Mouse (Mus musculus) lung, adult 2 months (tissue): ENCODE results near the gene Cdc20b.

Source experiments
- CTCF ChIP-seq: fragments of 200-500 bp; IDR thresholded peaks from 2 replicates; pipeline ENCODE4 v1.5.1; 2011; ENCODE audit warnings: mild to moderate bottlenecking, low read length, control low read depth; ENCODE audit not compliant: insufficient read depth
- POLR2A ChIP-seq: fragments of 200-500 bp; IDR thresholded peaks from 2 replicates; pipeline ENCODE4 v1.6.1; 2011; ENCODE audit warnings: low read depth, mild to moderate bottlenecking, control low read depth, low read length, borderline replicate concordance; ENCODE audit errors: extremely low read depth

DNA sequence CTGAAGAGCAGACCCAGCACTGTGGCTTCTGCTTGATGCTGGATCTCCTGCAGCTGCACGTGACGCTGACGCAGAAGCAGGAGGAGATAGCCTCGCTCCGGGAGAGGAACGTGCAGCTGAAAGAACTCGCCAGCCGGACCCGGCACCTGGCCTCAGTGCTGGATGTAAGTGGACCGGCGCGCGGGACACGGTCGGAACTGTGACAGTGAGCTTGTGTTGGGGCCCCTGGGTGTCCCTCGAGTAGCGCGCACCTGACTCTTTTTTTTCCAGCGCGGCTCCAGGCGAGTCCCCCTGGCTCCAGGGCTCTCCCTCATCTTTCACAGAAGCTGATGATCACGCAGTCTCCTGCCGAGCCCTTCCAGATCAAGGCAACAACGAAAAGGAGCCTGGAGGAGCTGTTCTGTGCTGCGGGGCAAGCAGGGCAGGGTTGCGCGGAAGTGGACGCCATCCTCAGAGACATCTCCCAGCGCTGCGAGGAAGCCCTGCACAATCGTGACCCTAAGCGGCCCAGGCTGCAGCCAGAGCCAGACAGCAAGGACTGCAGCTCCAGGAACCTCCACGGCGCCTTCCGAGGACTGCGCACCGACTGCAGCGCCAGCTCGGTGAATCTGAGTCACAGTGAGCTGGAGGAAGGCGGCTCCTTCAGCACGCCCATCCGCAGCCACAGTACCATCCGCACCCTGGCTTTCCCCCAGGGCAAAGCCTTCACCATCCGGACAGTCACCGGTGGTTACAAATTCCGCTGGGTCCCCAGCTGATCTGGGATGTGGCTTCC is 36.3 kb upstream of the Cdc20b start:
- no peak for TF ChIP-seq CTCF
- peak; percentile 14; the same call in 1 of the 2 replicates for TF ChIP-seq POLR2A
